Mouse (Mus musculus): ENCODE data around the gene Fbxl17.

DNA sequence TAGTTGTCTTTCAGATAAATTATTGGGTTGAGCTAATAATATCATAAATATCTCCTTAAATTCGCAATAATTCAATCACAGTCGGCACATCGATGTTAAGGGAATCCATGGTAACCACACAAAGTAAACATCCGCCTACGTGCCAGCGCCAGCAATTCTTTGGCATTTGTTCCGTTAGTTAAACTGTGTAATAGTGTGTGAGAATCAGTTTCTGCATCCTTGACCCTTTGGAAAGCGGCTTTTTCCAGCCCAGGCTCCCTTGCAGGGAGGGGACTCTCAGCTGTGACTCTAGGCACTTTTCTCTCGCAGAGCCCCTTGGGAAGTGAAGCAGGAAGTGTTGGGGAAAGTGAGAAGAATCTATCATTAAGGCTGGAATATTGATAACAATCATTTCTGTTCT, 314.3 kb downstream of the Fbxl17 start:
- TF ChIP-seq CTCF (IDR thresholded peaks at IDR 0.05; ENCODE audit: low read depth) (no peak), EP300 (IDR thresholded peaks at IDR 0.05; ENCODE audit: low read depth) (no peak)
